Mouse (Mus musculus): ENCODE results near the gene Mgl2.
"Not testable (repeated sequence)": the region's sequence is repeated elsewhere in the genome, so short reads cannot be mapped to it uniquely, and the experiment has no call there.

Mgl2 gene

DNA sequence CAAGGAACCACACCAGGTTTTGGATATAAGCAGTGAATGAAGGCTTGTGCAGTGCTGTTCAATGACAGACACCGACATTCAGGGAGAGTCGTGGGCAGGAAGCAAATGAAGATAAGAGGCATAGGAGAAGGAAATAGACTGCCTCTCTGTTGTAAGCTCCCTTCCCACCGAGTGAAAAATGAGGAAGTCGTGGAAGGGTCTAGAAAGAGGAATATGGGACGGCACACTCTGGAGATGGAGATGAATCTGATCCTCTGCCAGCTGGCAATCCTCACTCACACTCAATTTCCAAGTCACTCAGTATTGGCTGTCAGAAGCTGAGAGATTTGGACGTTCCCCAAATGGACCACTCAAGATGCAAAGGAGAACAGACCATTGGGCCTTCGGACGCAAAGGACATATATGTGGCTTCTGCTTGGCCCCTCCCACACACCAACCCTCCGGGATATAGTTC lies at the start of gene Mgl2:
Gene Mgl2, plus strand, starts transcription at position 404 of the 454 bp plus-strand sequence.
- no peak for DNase-seq

GRCm38 (mm10) chr11:70080803-70081590 lies 49.1 kb upstream of the Mgl2 start:
- no peak for DNase-seq

- no peak for DNase-seq
These were observed 45.6 kb upstream of the Mgl2 start for GRCm38 (mm10) chr11:70084563-70084962.

GRCm38 (mm10) chr11:70091986-70092783 lies 37.9 kb upstream of the Mgl2 start, which contains the start of gene Asgr2:
TSS of gene Asgr2 (plus strand) at chr11:70092644.
- no peak for DNase-seq

GRCm38 (mm10) chr11:70097396-70097795 lies 32.7 kb upstream of the Mgl2 start:
- DNase-seq, result no peak

DNA sequence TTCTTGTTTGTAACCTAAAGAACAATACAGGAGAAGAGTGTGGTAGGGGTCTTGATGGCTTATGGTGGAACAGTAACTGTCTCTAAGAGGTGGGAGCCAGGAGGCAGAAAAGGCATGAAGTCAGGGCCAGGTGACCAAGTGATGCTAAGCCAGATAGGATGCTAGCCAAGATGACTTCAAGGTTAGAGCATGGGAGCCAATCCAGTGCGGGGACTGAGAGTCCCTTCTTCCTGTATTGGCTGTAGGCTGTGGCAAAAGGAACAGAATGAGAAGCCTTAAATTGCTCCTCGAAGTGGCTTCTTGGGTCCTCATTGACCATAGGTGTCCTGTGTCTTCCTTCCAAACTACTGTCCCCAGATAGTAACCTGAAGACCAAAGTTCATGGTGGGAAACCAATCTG lies 31.0 kb upstream of the Mgl2 start:
- DNase-seq, result no peak

DNA sequence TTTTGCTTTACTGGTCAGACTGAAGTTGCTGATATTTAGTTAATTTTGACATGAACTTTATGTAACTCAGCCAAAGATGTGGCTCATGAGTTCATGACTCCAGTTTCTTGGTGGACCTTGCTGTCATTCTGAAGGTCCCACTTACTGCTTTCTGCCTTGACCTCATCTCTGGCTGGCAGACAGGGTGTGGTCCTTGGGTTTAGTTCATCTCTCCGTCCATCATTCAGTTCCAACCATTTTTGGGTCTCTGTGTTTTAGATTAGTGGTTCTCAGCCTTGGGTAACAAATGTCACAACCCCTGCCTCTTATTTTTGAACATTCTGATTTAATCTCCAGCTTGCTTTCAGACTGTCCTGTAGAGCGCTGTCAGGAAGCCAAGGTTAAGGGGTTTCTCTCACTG lies 30.3 kb upstream of the Mgl2 start:
- no peak for DNase-seq

- no peak for DNase-seq
These were observed 26.3 kb upstream of the Mgl2 start for GRCm38 (mm10) chr11:70103701-70104315.

GRCm38 (mm10) chr11:70107085-70107484 lies 23.0 kb upstream of the Mgl2 start:
- DNase-seq, result no peak

DNA sequence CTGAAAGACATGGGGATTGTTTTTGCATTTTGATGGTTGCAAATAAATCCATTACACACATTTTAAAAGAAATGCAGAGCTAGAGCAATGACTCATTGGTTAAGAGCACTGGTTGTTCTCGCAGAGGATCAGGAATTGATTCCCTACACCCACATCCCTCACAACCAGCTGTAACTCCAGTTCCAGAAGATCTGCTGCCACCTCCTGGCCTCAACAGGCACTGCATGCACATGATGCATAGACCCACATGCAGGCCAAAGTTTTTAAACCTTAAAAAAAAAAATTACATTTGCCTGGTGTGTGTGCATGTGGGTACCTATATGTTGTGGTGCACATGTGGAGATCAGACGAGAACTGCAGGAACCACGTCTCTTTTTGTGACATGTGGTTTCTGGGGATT lies 20.0 kb upstream of the Mgl2 start:
- DNase-seq, result peak; percentile 20

DNA sequence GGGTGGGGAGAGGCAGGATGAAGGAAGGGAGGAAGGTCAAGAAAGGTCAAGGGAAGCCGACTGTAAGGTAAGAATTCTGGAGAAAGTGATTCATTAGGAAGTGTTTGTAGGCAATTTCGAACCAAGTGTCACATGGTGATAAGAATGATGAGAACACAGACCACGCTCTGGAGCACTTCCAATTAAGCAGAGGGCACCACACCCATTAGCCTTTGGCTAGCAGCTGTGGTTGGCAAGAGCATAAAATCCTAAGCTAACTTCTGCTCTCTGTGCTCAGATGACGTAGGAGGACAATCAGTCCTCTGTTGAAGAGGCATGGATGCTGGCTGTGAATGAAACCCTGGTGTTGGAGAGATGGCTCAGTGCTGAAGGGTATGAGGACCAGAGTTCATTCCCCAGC lies 15.6 kb upstream of the Mgl2 start:
- DNase-seq, result no peak

- no peak for DNase-seq
These were observed 14.2 kb upstream of the Mgl2 start for GRCm38 (mm10) chr11:70115901-70116300.

DNA sequence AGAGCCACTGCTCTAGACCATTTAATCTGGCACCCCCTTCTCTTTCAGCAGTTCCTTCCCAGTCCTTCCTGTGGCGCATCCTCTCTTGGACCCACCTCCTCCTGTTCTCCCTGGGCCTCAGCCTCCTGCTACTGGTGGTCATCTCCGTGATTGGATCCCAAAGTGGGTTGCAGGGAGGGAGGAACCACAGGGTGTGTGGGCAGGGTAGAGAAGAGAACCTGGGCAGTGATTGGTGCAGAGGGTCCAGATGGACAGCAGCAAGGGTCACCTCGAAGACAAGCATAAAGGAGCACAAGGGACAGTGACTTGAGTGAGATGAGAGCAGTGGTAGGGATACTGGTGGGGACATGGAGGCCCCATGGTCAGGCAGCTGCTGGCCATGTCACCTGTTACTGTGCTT lies 4.9 kb downstream of the Mgl2 start:
- DNase-seq, result not testable (repeated sequence)

DNA sequence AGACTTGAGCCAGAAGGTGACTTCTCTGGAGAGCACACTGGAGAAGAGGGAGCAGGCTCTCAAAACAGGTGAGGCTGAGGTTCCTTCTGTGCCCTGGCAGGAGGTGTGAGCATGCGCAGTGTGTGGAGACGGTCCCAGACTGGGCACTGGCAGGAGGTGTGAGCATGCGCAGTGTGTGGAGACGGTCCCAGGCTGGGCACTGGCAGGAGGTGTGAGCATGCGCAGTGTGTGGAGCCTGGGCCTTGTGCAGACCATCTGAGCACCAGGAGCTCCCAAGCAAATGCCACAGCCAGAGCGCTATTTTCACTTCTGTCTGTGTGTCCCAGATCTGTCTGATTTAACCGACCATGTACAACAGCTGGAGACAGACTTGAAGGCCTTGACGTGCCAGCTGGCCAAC lies 5.8 kb downstream of the Mgl2 start:
- DNase-seq, result not testable (repeated sequence)

DNA sequence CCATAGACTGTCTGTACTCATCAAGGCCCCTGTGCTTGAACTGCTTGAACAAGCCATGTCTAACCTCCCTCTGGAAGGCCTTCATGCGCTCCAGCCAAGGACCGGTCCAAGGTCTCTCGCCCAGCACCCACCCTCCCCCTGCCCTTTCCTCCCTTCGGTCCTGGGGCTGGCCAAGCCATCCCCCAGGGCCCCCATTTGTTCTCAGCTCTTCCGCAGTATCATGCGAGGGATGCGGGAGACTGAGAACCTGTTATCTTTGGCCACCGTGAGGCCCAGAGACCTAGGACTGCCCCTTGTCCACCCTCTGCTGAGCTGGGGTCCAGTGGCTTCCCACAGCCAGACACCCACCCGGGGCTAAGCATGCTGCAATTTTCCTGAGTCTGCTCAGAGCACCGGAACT lies 9.0 kb downstream of the Mgl2 start:
- no peak for DNase-seq

- DNase-seq, result no peak
These were observed 20.9 kb downstream of the Mgl2 start for GRCm38 (mm10) chr11:70151072-70151471.

DNA sequence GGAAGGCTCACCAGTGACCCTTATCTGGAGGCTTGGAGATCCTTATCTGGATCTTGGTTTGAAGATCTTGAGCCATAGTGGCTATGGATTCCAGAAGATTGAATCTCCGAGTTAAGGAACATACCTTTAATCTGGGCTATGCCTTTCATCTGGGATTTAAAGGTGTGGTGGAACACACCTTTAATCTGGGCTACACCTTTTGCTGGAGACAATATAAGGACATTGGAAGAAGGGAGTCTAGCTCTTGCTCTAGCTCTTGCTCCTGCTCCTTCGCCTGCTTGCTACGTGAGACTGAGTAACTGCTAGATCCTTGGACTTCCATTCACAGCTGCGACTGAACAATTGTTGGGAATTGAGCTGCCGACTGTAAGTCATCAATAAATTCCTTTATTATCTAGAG lies 25.8 kb downstream of the Mgl2 start, which contains the start of gene Clec10a:
Gene Clec10a, plus strand, starts transcription at position 301 of the 400 bp plus-strand sequence.
- not testable (repeated sequence) for DNase-seq

DNA sequence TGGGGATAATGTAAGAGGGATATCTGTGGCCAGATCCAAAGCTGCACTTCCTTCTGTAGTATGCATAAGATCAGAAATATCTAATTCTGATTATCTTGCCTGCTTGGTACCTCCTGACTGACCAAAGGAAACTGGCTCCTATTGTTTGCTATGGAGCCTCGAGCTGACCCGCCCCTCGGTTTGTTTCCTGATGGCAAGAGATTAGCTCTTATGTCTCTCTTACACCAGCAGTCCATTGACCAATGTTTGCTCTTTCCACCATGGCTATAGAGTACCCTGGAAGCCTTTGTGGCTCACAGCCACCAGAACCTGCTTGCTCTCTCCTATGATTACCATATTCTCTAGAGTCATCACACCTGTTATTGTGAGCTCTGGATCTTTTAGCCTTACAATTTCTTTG lies 32.2 kb downstream of the Mgl2 start:
- DNase-seq, result no peak

- no peak for DNase-seq
These were observed 36.1 kb downstream of the Mgl2 start for GRCm38 (mm10) chr11:70165972-70166921.

DNA sequence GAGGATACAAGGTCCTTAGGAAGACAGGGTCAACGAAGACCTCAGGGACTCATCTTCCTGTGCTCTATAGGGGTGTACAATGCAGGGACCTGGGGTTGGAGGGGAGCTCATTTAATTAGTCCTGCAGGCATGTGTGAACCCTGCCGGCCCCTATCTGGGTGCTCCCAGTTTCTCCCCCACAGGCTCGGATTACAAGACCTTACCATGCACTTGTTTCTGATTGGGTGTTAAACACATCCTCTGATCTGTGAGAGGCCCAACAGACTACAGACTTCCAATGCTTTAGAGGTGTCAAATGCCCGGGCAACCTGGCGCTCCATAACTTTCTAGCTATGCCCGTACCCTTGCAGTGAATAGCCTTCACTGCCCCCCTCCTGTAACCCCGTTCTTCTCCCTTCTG lies 38.0 kb downstream of the Mgl2 start:
- DNase-seq, result no peak

DNA sequence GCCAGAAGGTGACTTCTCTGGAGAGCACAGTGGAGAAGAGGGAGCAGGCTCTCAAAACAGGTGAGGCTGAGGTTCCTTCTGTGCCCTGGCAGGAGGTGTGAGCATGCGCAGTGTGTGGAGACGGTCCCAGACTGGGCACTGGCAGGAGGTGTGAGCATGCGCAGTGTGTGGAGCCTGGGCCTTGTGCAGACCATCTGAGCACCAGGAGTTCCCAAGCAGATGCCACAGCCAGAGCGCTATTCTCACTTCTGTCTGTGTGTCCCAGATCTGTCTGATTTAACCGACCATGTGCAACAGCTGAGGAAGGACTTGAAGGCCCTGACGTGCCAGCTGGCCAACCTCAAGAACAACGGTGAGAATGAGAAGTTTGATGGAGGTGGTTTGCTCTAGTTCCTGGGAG lies 39.3 kb downstream of the Mgl2 start:
- DNase-seq, result not testable (repeated sequence)

GRCm38 (mm10) chr11:70170291-70170690 lies 40.2 kb downstream of the Mgl2 start:
- no peak for DNase-seq
